Mouse (Mus musculus) E14TG2a.4 (cell line): ENCODE measurements around the gene Myoz1.

Source experiments
- CTCF ChIP-seq: conservative IDR thresholded peaks from 2 replicates; pipeline ENCODE4 v1.5.1; 2014; ENCODE audit warnings: low read length
- NANOG ChIP-seq: IDR thresholded peaks from 2 replicates; pipeline ENCODE4 v1.6.1; 2014; ENCODE audit warnings: borderline replicate concordance, low read length, mixed read lengths
- POU5F1 ChIP-seq: IDR thresholded peaks from 2 replicates; pipeline ENCODE4 v1.6.1; 2014; ENCODE audit warnings: low read length, borderline replicate concordance

DNA sequence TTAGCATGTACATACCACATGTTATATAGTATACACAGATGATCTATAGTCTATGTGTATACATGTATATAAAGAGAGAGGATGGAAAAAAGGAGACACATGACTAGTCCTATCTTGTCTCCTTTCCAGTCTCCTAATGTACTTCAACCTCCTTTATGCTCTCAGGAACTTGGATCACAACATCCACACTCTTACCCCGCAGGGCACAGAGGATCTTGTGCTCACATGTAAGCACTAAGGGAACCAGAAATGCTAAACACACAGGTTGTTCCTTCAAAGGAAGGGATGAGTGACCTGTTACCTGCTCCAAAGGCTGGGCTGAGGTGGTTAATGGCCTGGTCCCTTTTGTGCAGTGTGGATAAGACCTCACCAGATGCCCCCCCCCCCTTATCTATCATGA is 43.5 kb downstream of the Myoz1 start:
- no peak for TF ChIP-seq CTCF
- no peak for TF ChIP-seq NANOG
- no peak for TF ChIP-seq POU5F1
